Mouse (Mus musculus): ENCODE data around the gene Yae1d1. TPM values are rescaled to one million over a fixed set of nuclear protein-coding genes. Genes with fewer than 3 reads are reported as not detected.
"Not testable (repeated sequence)": the region's sequence is repeated elsewhere in the genome, so short reads cannot be mapped to it uniquely, and the experiment has no call there.

Gene Yae1d1
- polyA plus RNA-seq, 1 experiment from 2014 or later = 23.7 TPM

DNA sequence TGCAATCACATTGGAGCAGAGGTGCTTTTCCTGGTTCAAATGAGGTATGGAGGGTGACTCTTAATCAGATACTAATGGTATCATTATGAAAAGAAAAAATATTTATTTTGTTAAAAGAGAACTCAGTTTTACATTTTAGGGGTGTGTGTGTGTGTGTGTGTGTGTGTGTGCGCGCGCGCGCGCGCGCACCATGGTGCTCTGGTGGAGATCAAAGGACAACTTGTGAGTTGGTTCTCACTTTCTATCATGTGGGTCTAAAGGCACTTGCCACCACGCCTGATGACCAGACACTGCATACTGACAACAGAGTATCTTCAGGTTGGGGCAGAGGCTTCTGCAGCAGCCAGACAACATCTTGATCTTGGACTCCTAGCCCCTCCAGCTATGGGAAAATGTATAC, 18.4 kb downstream of the Yae1d1 start:
- DNase-seq = no peak
- no peak overlapping the region for H3K27ac ChIP-seq (ENCODE audit: low read depth)
- ATAC-seq = no peak
- no peak overlapping the region for H3K4me2 ChIP-seq (ENCODE audit: low read depth, low read length)
- H3K4me3 ChIP-seq (ENCODE audit: low read depth, low read length) = no peak overlapping the region
- no peaks in the 10 kb centered on the region for H3K9me3 ChIP-seq (ENCODE audit: low read length)
- TF ChIP-seq EP300 (IDR thresholded peaks at IDR 0.05; ENCODE audit: low read depth) (no peak), CTCF (IDR thresholded peaks at IDR 0.05; ENCODE audit: low read depth) (no peak)
- H3K36me3 ChIP-seq (replicated peaks; ENCODE audit: insufficient read depth, low read length) = no peaks in the 10 kb centered on the region
- no peaks in the 10 kb centered on the region for H3K27me3 ChIP-seq (ENCODE audit: insufficient read depth, low read length)
- 92% methylated on average over 9 of the region's 9 CpGs for WGBS (ENCODE audit: insufficient replicate concordance)
- no peak overlapping the region for H3K9ac ChIP-seq (replicated peaks)
- H3K4me1 ChIP-seq (ENCODE audit: insufficient read depth) = no peaks in the 10 kb centered on the region

DNA sequence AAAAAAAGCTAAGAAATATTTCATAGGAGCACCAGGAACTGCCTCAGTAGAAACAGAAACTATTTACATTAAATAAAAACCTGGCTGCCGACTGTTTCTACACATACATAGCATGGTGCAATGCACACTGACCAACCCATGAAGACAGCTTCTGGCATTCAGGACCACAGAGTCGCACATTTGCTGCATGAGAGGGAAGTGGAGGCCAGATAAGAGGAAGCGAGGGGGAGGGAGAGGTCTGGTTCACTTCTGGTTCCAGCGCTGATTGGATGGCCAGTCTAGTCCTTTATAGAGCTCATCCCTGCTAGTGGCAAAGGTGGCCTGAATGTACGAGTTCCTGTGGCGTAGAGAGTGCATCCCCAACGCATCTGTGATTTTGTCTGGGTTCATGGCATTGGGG, 32.5 kb downstream of the Yae1d1 start:
- Histone ChIP-seq H3K36me3 (replicated peaks; ENCODE audit: insufficient read depth, low read length) (no peaks in the 10 kb centered on the region), H3K27me3 (ENCODE audit: insufficient read depth, low read length) (no peaks in the 10 kb centered on the region), H3K9ac (replicated peaks) (no peak overlapping the region), H3K4me3 (ENCODE audit: low read depth, low read length) (no peak overlapping the region), H3K4me2 (ENCODE audit: low read depth, low read length) (no peak overlapping the region), H3K4me1 (ENCODE audit: insufficient read depth) (no peaks in the 10 kb centered on the region), H3K9me3 (ENCODE audit: low read length) (no peaks in the 10 kb centered on the region), H3K27ac (ENCODE audit: low read depth) (no peak overlapping the region)
- no peak for DNase-seq
- 46% methylated on average over 7 of the region's 7 CpGs for WGBS (ENCODE audit: insufficient replicate concordance)
- ATAC-seq = no peak
- TF ChIP-seq CTCF (IDR thresholded peaks at IDR 0.05; ENCODE audit: low read depth) = no peak
- no peak for TF ChIP-seq EP300 (IDR thresholded peaks at IDR 0.05; ENCODE audit: low read depth)

DNA sequence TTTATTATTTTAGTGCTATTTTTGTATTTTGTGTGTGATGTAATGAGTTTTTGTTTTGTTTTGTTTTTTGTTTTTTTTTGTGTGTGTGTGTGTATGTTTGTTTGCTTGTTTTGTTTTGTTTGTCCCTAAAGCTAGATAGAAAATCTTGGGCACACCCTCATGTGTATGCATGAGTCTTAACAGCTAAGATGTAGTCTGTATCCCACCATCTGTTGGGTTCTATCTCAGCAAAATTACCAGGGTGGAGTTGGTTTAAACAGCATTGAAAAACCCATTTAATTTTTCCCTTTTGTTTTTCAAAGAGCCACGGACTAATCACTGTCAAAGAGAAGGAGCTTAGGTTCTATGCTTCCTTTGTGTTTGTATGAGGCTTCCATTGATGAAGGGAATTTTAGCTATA, 38.9 kb downstream of the Yae1d1 start:
- no peak for ATAC-seq
- 43% methylated on average over 1 of the region's 1 CpGs for WGBS (ENCODE audit: insufficient replicate concordance)

DNA sequence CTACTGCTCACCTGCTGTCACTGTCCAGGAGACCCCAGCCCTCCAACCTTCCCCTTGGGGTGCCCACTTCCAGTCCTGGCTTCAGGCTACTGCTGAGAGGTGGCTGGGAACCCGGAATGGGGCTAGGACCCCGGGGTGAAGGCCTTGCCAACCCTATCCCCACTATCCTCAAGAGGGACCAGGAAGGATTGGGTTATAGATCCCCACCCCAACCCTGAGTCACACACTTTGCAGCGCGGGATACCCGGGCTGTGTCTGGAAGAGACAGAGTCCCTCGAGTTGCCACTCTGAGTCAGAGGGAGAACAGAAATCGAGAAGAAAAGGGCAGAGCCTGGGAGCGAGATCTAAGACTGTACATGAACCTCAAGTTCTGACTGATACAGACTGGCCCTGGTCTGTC, 42.6 kb downstream of the Yae1d1 start:
- not testable (repeated sequence) for H3K9ac ChIP-seq (replicated peaks); DNase-seq; ATAC-seq; H3K4me2 ChIP-seq (ENCODE audit: low read depth, low read length); H3K27ac ChIP-seq (ENCODE audit: low read depth); H3K9me3 ChIP-seq (ENCODE audit: low read length); H3K4me1 ChIP-seq (ENCODE audit: insufficient read depth); H3K36me3 ChIP-seq (replicated peaks; ENCODE audit: insufficient read depth, low read length); H3K4me3 ChIP-seq (ENCODE audit: low read depth, low read length); H3K27me3 ChIP-seq (ENCODE audit: insufficient read depth, low read length)
- WGBS (ENCODE audit: insufficient replicate concordance) = 81% methylated on average over 8 of the region's 8 CpGs

More for the DNA sequence above, 38.9 kb downstream of the Yae1d1 start:
- no peak for TF ChIP-seq EP300 (IDR thresholded peaks at IDR 0.05; ENCODE audit: low read depth)
- no peak for TF ChIP-seq CTCF (IDR thresholded peaks at IDR 0.05; ENCODE audit: low read depth)
- no peaks in the 10 kb centered on the region for H3K9me3 ChIP-seq (ENCODE audit: low read length)
- H3K4me1 ChIP-seq (ENCODE audit: insufficient read depth) = no peaks in the 10 kb centered on the region
- no peaks in the 10 kb centered on the region for H3K36me3 ChIP-seq (replicated peaks; ENCODE audit: insufficient read depth, low read length)
- no peak for DNase-seq
- H3K27ac ChIP-seq (ENCODE audit: low read depth) = no peak overlapping the region
- no peaks in the 10 kb centered on the region for H3K27me3 ChIP-seq (ENCODE audit: insufficient read depth, low read length)
- H3K4me3 ChIP-seq (ENCODE audit: low read depth, low read length) = no peak overlapping the region
- no peak overlapping the region for H3K9ac ChIP-seq (replicated peaks)
- H3K4me2 ChIP-seq (ENCODE audit: low read depth, low read length) = no peak overlapping the region

- Histone ChIP-seq H3K9ac (replicated peaks) (no peak overlapping the region), H3K4me1 (ENCODE audit: insufficient read depth) (peaks cover 4% of the 10 kb centered on the region; the same call in 1 of the 2 replicates), H3K36me3 (replicated peaks; ENCODE audit: insufficient read depth, low read length) (no peaks in the 10 kb centered on the region), H3K27me3 (ENCODE audit: insufficient read depth, low read length) (no peaks in the 10 kb centered on the region), H3K4me3 (ENCODE audit: low read depth, low read length) (no peak overlapping the region), H3K4me2 (ENCODE audit: low read depth, low read length) (no peak overlapping the region), H3K9me3 (ENCODE audit: low read length) (no peaks in the 10 kb centered on the region), H3K27ac (ENCODE audit: low read depth) (no peak overlapping the region)
- DNase-seq = no peak
- ATAC-seq = no peak
- TF ChIP-seq CTCF (IDR thresholded peaks at IDR 0.05; ENCODE audit: low read depth) (no peak), EP300 (IDR thresholded peaks at IDR 0.05; ENCODE audit: low read depth) (no peak)
- WGBS (ENCODE audit: insufficient replicate concordance) = 74% methylated on average over 18 of the region's 18 CpGs
These were observed 43.6 kb downstream of the Yae1d1 start for GRCm38 (mm10) chr13:17949555-17949954.

DNA sequence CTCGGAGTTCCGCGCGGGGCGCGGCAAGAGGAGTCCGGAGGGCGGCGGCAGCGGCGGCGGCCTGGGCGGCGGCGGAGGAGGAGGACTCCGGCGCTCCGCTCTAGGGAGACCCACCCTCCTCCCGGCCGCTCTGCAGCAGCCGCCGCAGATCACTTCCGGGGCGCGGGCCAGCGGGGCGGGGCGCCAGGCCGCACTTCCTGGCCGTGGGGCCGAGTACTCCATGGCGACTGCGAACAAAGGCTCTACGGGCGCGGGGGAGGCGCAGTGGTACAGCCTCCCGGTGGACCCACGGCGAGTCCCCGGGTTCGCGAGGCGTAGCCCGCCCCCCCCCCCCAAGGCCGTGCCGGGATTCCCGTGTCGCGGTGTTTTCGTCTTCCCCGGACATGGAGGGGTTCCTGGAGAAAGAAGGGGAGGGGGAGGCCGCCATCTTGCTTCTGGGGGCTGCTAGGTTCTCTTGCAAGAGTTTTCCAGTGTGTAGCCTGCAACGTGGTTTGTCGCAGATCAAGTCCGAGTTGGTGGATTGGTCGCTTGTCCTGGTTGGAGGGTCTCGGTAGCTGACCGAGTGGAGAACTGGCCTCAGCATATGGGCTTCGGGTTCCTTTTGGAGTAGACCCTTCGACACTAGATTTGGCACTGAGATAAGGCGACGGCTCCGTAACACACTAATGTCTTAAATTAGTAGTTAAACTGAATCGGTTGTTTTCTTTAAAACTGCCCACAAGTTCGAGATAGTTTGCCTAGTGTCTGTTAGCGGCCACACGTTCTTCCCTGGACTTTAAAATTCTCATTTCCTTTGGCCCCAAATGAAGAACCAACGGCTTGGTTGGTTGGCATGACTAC, 48.9 kb downstream of the Yae1d1 start, which contains the start of gene Rala:
TSS of gene Rala (minus strand) at position 162 of the 840 bp plus-strand sequence.
- Histone ChIP-seq H3K9me3 (ENCODE audit: low read length) (no peaks in the 10 kb centered on the region), H3K9ac (replicated peaks) (peak within 1 kb of the TSS; percentile 77), H3K27ac (ENCODE audit: low read depth) (peak within 1 kb of the TSS; percentile 89), H3K36me3 (replicated peaks; ENCODE audit: insufficient read depth, low read length) (no peaks in the 10 kb centered on the region), H3K4me3 (ENCODE audit: low read depth, low read length) (peak within 1 kb of the TSS; percentile 78), H3K4me1 (ENCODE audit: insufficient read depth) (peaks cover 12% of the 10 kb centered on the region), H3K27me3 (ENCODE audit: insufficient read depth, low read length) (no peaks in the 10 kb centered on the region), H3K4me2 (ENCODE audit: low read depth, low read length) (peak within 1 kb of the TSS; percentile 80)
- ATAC-seq (peak; percentile 99), DNase-seq (peak; percentile 92)
- TF ChIP-seq EP300 (IDR thresholded peaks at IDR 0.05; ENCODE audit: low read depth) (no peak), CTCF (IDR thresholded peaks at IDR 0.05; ENCODE audit: low read depth) (no peak)
- WGBS (ENCODE audit: insufficient replicate concordance) = 8% methylated on average over 54 of the region's 69 CpGs

All from liver, postnatal 0 days (tissue).